Mouse (Mus musculus) spleen, adult 2 months (tissue): ENCODE results near the gene Hemgn.

Experiments
- CTCF ChIP-seq: fragments of 200-500 bp; IDR thresholded peaks from 2 replicates; pipeline ENCODE4 v1.5.1; 2011; ENCODE audit warnings: mild to moderate bottlenecking, inconsistent platforms; ENCODE audit not compliant: insufficient read depth, insufficient read length, insufficient replicate concordance; ENCODE audit errors: extremely low read depth
- POLR2A ChIP-seq: fragments of 200-500 bp; IDR thresholded peaks from 2 replicates; pipeline ENCODE4 v1.6.1; 2011; ENCODE audit warnings: low read depth, low read length, inconsistent platforms

GRCm38 (mm10) chr4:46347580-46348515 is 65.5 kb downstream of the Hemgn start:
- TF ChIP-seq CTCF (no peak), POLR2A (no peak)
